Mouse (Mus musculus): ENCODE results near the gene Pbx3. TPM values are rescaled to one million over a fixed set of nuclear protein-coding genes. Genes with fewer than 3 reads are reported as not detected.

Gene Pbx3
- polyA plus RNA-seq, 1 experiment from 2014 or later: 177 TPM

DNA sequence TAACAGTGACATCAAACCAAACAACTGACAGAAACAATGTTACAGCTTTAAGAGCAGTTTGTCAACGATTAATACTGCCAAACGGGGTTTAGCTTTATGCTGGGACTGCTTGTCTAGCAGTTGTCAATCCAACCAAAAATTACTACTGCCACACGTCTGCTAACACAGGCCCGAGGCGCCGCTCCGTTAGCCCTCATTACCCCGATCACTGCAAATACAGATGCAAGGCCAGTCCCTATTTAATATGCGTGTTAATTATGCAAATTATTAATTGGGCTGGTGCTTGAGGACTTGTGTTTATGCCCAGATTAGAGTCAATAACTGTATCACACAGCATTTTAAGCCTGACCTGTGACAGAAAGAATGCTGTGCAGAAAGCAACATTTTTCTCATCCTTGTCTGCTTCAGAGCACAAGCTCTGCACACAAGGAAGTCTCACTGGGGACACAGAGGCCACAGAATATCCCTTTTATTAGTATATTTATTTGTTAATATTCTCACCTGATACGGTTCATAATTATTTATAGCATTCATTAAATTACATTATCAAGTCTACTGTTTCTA, 97.2 kb downstream of the Pbx3 start:
- 0 out of 2 replicates have a peak overlapping the region, but pooled peaks have one; percentile 21 for H3K9ac ChIP-seq (replicated peaks; ENCODE audit: low read depth, low read length)
- H3K36me3 ChIP-seq (ENCODE audit: control insufficient read depth, insufficient read depth, low read length): no peaks in the 10 kb centered on the region
- H3K27me3 ChIP-seq (ENCODE audit: control insufficient read depth, insufficient read depth, low read length): no peaks in the 10 kb centered on the region
- WGBS: 41% methylated on average over 10 of the region's 10 CpGs
- H3K4me1 ChIP-seq (ENCODE audit: control insufficient read depth, insufficient read depth, low read length): peaks cover 26% of the 10 kb centered on the region
- no peak overlapping the region for H3K4me2 ChIP-seq (ENCODE audit: low read depth, low read length)
- peak; percentile 38; the same call in 1 of the 2 replicates for ATAC-seq (ENCODE audit: low read depth)
- peak overlapping the region; percentile 60 for H3K27ac ChIP-seq (ENCODE audit: low read depth, low read length)
- H3K4me3 ChIP-seq (ENCODE audit: low read depth, low read length): no peak overlapping the region
- H3K9me3 ChIP-seq (ENCODE audit: control insufficient read depth, low read length): no peaks in the 10 kb centered on the region

GRCm38 (mm10) chr2:34262046-34262445, 110.9 kb downstream of the Pbx3 start:
- no peak for ATAC-seq (ENCODE audit: low read depth)
- no peak overlapping the region for H3K4me3 ChIP-seq (ENCODE audit: low read depth, low read length)
- H3K36me3 ChIP-seq (ENCODE audit: control insufficient read depth, insufficient read depth, low read length): no peaks in the 10 kb centered on the region
- no peak overlapping the region for H3K4me2 ChIP-seq (ENCODE audit: low read depth, low read length)
- peaks cover 4% of the 10 kb centered on the region; the same call in 1 of the 2 replicates for H3K4me1 ChIP-seq (ENCODE audit: control insufficient read depth, insufficient read depth, low read length)
- H3K27ac ChIP-seq (ENCODE audit: low read depth, low read length): no peak overlapping the region
- no peaks in the 10 kb centered on the region for H3K9me3 ChIP-seq (ENCODE audit: control insufficient read depth, low read length)
- H3K9ac ChIP-seq (replicated peaks; ENCODE audit: low read depth, low read length): no peak overlapping the region
- no peaks in the 10 kb centered on the region for H3K27me3 ChIP-seq (ENCODE audit: control insufficient read depth, insufficient read depth, low read length)

DNA sequence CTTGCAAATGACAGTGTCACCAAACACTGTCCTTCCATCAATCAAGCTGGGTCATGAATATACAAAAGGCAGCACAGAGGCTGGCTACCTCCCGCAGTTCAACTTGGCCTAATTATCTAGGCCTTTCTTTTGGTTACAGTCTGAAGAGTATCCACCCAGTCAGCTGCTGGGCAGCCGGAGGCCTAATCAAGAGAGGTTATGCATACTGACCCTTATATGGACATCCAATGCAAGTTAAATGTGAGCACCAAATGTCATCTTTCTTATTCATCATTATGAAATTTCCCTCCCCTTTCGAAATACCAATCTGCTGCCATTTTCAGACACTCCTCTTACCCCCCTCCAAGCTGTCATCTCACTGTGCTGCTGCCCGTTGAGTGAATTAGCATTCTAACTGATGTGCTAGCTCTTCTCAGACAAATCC, 112.3 kb downstream of the Pbx3 start:
- H3K27me3 ChIP-seq (ENCODE audit: control insufficient read depth, insufficient read depth, low read length): no peaks in the 10 kb centered on the region
- H3K27ac ChIP-seq (ENCODE audit: low read depth, low read length): no peak overlapping the region
- ATAC-seq (ENCODE audit: low read depth): no peak
- no peak overlapping the region for H3K4me3 ChIP-seq (ENCODE audit: low read depth, low read length)
- WGBS: 20% methylated on average over 4 of the region's 4 CpGs
- no peaks in the 10 kb centered on the region for H3K9me3 ChIP-seq (ENCODE audit: control insufficient read depth, low read length)
- no peaks in the 10 kb centered on the region for H3K36me3 ChIP-seq (ENCODE audit: control insufficient read depth, insufficient read depth, low read length)
- H3K4me2 ChIP-seq (ENCODE audit: low read depth, low read length): no peak overlapping the region
- H3K9ac ChIP-seq (replicated peaks; ENCODE audit: low read depth, low read length): no peak overlapping the region
- H3K4me1 ChIP-seq (ENCODE audit: control insufficient read depth, insufficient read depth, low read length): peaks cover 11% of the 10 kb centered on the region; the same call in 1 of the 2 replicates

GRCm38 (mm10) chr2:34258256-34258655, 114.7 kb downstream of the Pbx3 start:
- H3K27ac ChIP-seq (ENCODE audit: low read depth, low read length): no peak overlapping the region
- ATAC-seq (ENCODE audit: low read depth): no peak
- H3K9ac ChIP-seq (replicated peaks; ENCODE audit: low read depth, low read length): no peak overlapping the region
- 56% methylated on average over 2 of the region's 2 CpGs for WGBS
- no peak overlapping the region for H3K4me2 ChIP-seq (ENCODE audit: low read depth, low read length)
- H3K4me1 ChIP-seq (ENCODE audit: control insufficient read depth, insufficient read depth, low read length): peaks cover 18% of the 10 kb centered on the region
- no peaks in the 10 kb centered on the region for H3K27me3 ChIP-seq (ENCODE audit: control insufficient read depth, insufficient read depth, low read length)
- no peak overlapping the region for H3K4me3 ChIP-seq (ENCODE audit: low read depth, low read length)
- H3K9me3 ChIP-seq (ENCODE audit: control insufficient read depth, low read length): no peaks in the 10 kb centered on the region
- H3K36me3 ChIP-seq (ENCODE audit: control insufficient read depth, insufficient read depth, low read length): no peaks in the 10 kb centered on the region

DNA sequence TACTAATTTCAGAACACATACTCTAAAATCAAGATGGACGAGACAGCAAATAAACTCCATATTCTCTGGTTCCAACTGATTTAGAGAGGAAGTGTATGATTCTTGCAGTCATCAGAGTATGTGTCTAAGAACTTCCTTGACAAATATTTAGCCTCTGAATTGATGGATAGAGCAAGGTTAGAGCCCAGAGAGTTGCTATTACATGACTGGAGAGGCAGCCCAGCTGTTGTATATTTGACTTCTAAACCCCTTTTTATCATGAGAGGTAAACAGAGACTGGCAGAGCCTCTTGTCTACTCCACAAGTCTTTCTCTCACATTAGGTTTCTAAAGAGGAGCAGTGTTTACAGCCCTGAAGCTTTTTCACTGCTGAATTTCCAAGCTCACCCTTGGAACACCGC, 115.3 kb downstream of the Pbx3 start:
- no peaks in the 10 kb centered on the region for H3K27me3 ChIP-seq (ENCODE audit: control insufficient read depth, insufficient read depth, low read length)
- no peak overlapping the region for H3K4me2 ChIP-seq (ENCODE audit: low read depth, low read length)
- ATAC-seq (ENCODE audit: low read depth): no peak
- peaks cover 24% of the 10 kb centered on the region for H3K4me1 ChIP-seq (ENCODE audit: control insufficient read depth, insufficient read depth, low read length)
- no peak overlapping the region for H3K27ac ChIP-seq (ENCODE audit: low read depth, low read length)
- H3K36me3 ChIP-seq (ENCODE audit: control insufficient read depth, insufficient read depth, low read length): no peaks in the 10 kb centered on the region
- no peaks in the 10 kb centered on the region for H3K9me3 ChIP-seq (ENCODE audit: control insufficient read depth, low read length)
- WGBS: 82% methylated on average over 2 of the region's 2 CpGs
- no peak overlapping the region for H3K4me3 ChIP-seq (ENCODE audit: low read depth, low read length)
- no peak overlapping the region for H3K9ac ChIP-seq (replicated peaks; ENCODE audit: low read depth, low read length)

DNA sequence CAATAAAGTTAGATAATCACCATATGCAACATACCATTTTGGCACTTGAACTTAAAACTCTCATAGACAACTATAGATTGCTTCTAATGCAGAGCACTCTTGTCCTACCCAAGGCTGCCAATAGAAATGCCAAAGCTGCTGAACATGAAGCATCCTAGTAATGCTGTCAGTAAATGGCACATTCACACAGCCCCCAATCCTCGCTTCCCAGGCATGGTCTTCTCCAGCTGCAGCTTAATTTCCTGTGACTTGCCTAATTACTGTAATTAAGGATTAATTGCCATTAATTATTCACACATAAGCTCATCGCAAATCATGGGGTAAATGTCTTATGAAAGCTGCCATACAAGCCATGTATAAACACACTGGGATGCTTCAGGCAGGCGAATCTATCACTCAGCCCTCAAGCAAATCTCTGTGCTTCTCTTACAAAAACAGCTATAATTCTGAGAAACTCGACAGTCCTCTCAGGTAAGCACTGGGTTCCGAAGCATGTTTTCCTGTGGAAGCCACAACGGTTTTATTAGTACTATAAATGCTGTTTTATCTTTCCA, 116.9 kb downstream of the Pbx3 start:
- Histone ChIP-seq H3K4me1 (ENCODE audit: control insufficient read depth, insufficient read depth, low read length) (peaks cover 27% of the 10 kb centered on the region), H3K9me3 (ENCODE audit: control insufficient read depth, low read length) (no peaks in the 10 kb centered on the region), H3K27ac (ENCODE audit: low read depth, low read length) (no peak overlapping the region; the same call in 1 of the 2 replicates), H3K4me3 (ENCODE audit: low read depth, low read length) (no peak overlapping the region), H3K9ac (replicated peaks; ENCODE audit: low read depth, low read length) (no peak overlapping the region), H3K36me3 (ENCODE audit: control insufficient read depth, insufficient read depth, low read length) (no peaks in the 10 kb centered on the region), H3K4me2 (ENCODE audit: low read depth, low read length) (no peak overlapping the region), H3K27me3 (ENCODE audit: control insufficient read depth, insufficient read depth, low read length) (no peaks in the 10 kb centered on the region)
- peak; percentile 58; the same call in 1 of the 2 replicates for ATAC-seq (ENCODE audit: low read depth)
- WGBS: 35% methylated on average over 6 of the region's 6 CpGs

- H3K27me3 ChIP-seq (ENCODE audit: control insufficient read depth, insufficient read depth, low read length): no peaks in the 10 kb centered on the region
- no peak overlapping the region for H3K27ac ChIP-seq (ENCODE audit: low read depth, low read length)
- H3K9ac ChIP-seq (replicated peaks; ENCODE audit: low read depth, low read length): no peak overlapping the region
- H3K36me3 ChIP-seq (ENCODE audit: control insufficient read depth, insufficient read depth, low read length): no peaks in the 10 kb centered on the region
- peaks cover 36% of the 10 kb centered on the region for H3K4me1 ChIP-seq (ENCODE audit: control insufficient read depth, insufficient read depth, low read length)
- no peak overlapping the region for H3K4me3 ChIP-seq (ENCODE audit: low read depth, low read length)
- H3K9me3 ChIP-seq (ENCODE audit: control insufficient read depth, low read length): no peaks in the 10 kb centered on the region
- ATAC-seq (ENCODE audit: low read depth): no peak
- no peak overlapping the region for H3K4me2 ChIP-seq (ENCODE audit: low read depth, low read length)
- 25% methylated on average over 1 of the region's 1 CpGs for WGBS
These were observed 119.3 kb downstream of the Pbx3 start for GRCm38 (mm10) chr2:34253627-34254026.

DNA sequence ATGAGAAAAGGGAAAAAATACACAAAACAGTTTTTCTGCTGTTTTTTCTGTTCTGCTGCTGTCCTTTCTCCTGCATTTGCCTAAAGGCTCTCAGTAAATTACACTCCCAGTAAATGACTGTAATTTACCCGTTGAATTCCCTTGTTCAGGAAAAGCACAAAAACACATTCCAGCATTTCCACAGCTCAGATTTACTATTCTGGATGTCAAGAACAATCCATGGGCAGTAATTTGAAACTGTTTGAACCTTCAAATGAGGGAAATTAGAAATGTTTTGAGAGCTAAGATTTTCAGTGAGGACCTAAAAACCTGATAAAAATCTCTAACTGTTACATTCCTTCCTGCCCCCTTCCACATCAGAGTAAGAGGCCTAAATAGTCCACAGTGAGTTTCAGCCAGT, 119.8 kb downstream of the Pbx3 start:
- H3K27me3 ChIP-seq (ENCODE audit: control insufficient read depth, insufficient read depth, low read length): no peaks in the 10 kb centered on the region
- H3K27ac ChIP-seq (ENCODE audit: low read depth, low read length): no peak overlapping the region
- H3K36me3 ChIP-seq (ENCODE audit: control insufficient read depth, insufficient read depth, low read length): no peaks in the 10 kb centered on the region
- peaks cover 40% of the 10 kb centered on the region for H3K4me1 ChIP-seq (ENCODE audit: control insufficient read depth, insufficient read depth, low read length)
- H3K9me3 ChIP-seq (ENCODE audit: control insufficient read depth, low read length): no peaks in the 10 kb centered on the region
- no peak overlapping the region for H3K9ac ChIP-seq (replicated peaks; ENCODE audit: low read depth, low read length)
- no peak for ATAC-seq (ENCODE audit: low read depth)
- H3K4me2 ChIP-seq (ENCODE audit: low read depth, low read length): no peak overlapping the region
- no peak overlapping the region for H3K4me3 ChIP-seq (ENCODE audit: low read depth, low read length)
- WGBS: 0% methylated on average over 1 of the region's 1 CpGs

DNA sequence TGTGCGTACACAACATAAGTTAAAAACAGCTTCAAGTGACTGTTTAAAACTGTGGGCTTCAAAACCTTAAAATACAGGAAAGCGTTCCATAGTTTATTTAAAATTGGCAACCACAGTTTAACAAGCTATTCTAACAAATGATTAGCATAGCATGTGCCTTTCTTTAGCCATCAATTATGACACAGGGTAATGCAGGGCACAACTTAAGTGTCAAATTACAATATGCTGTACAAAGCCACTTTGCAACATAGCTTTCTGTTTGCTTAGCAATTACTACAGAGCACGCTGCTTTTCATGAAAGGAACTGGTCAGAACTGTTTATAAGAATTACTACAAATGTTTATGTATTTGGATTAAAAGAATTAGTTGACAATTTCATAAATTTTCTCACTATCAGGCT, 120.7 kb downstream of the Pbx3 start:
- 54% methylated on average over 3 of the region's 3 CpGs for WGBS

More for the DNA sequence above, 120.7 kb downstream of the Pbx3 start:
- Histone ChIP-seq H3K4me1 (ENCODE audit: control insufficient read depth, insufficient read depth, low read length) (peaks cover 40% of the 10 kb centered on the region), H3K36me3 (ENCODE audit: control insufficient read depth, insufficient read depth, low read length) (no peaks in the 10 kb centered on the region), H3K9ac (replicated peaks; ENCODE audit: low read depth, low read length) (no peak overlapping the region), H3K4me2 (ENCODE audit: low read depth, low read length) (no peak overlapping the region), H3K27ac (ENCODE audit: low read depth, low read length) (no peak overlapping the region), H3K9me3 (ENCODE audit: control insufficient read depth, low read length) (no peaks in the 10 kb centered on the region), H3K27me3 (ENCODE audit: control insufficient read depth, insufficient read depth, low read length) (no peaks in the 10 kb centered on the region), H3K4me3 (ENCODE audit: low read depth, low read length) (no peak overlapping the region)
- ATAC-seq (ENCODE audit: low read depth): no peak

Data from neural tube, embryonic 14.5 days (tissue).